Mouse (Mus musculus) MEL (cell line): Measurements from ENCODE around the gene Hic1. TPM values are rescaled to one million over a fixed set of nuclear protein-coding genes. Genes with fewer than 3 reads are reported as not detected.

Experiments
- DNase-seq: peaks from one replicate; pipeline ENCODE4 v3.0.0; 2011; ENCODE audit warnings: low read depth, low spot score
- H3K27ac ChIP-seq: 2 replicates; pipeline ENCODE4 v1.5.1; 2012; ENCODE audit warnings: low read depth, mild to moderate bottlenecking, control low read depth, low read length, moderate library complexity; ENCODE audit not compliant: control insufficient read depth
- H3K27me3 ChIP-seq, 2 experiments: fragments of 150-350 bp in 1 of 2; sonication (generic) in 1 of 2; 2 replicates each; pipeline ENCODE4 v1.6.1; 2012; ENCODE audit warnings: low read length in 2 of 2, mild to moderate bottlenecking in 2 of 2, improper control_type of control experiment in 1 of 2, moderate library complexity in 1 of 2; ENCODE audit not compliant: insufficient read depth in 2 of 2, control insufficient read depth in 1 of 2
- H3K36me3 ChIP-seq, 2 experiments: 2 replicates each; pipeline ENCODE4 v1.6.1; 2012 to 2014; ENCODE audit warnings: low read length in 2 of 2, improper control_type of control experiment in 1 of 2, inconsistent platforms in 1 of 2, mild to moderate bottlenecking in 1 of 2; ENCODE audit not compliant: insufficient read depth in 2 of 2, control insufficient read depth in 1 of 2
- H3K4me1 ChIP-seq, 2 experiments: fragments of 150-350 bp in 1 of 2; sonication (generic) in 1 of 2; 2 replicates each; pipeline ENCODE4 v1.6.1; 2012; ENCODE audit warnings: low read length in 2 of 2, improper control_type of control experiment in 1 of 2, mild to moderate bottlenecking in 1 of 2; ENCODE audit not compliant: insufficient read depth in 2 of 2, control insufficient read depth in 1 of 2
- H3K4me3 ChIP-seq, 2 experiments: fragments of 150-350 bp in 1 of 2; sonication (generic) in 1 of 2; 2 replicates each; pipeline ENCODE4 v1.5.1; 2012; ENCODE audit warnings: low read depth in 2 of 2, low read length in 2 of 2, mild to moderate bottlenecking in 2 of 2, moderate library complexity in 2 of 2, control low read depth in 1 of 2, improper control_type of control experiment in 1 of 2; ENCODE audit not compliant: control insufficient read depth in 1 of 2, insufficient read depth in 1 of 2
- H3K79me2 ChIP-seq: 2 replicates; pipeline ENCODE4 v1.6.1; 2012; ENCODE audit warnings: mild to moderate bottlenecking, low read length, moderate library complexity; ENCODE audit not compliant: control insufficient read depth, poor library complexity, insufficient read depth
- H3K9ac ChIP-seq: 2 replicates; pipeline ENCODE4 v1.6.1; 2012; ENCODE audit warnings: low read depth, mild to moderate bottlenecking, control low read depth, low read length, moderate library complexity; ENCODE audit not compliant: control insufficient read depth, poor library complexity, severe bottlenecking
- H3K9me3 ChIP-seq: fragments of 150-350 bp; sonication (generic); replicated peaks from 2 replicates; pipeline ENCODE4 v1.6.1; 2012; ENCODE audit warnings: mild to moderate bottlenecking, low read length, improper control_type of control experiment, moderate library complexity; ENCODE audit not compliant: insufficient read depth
- CHD1 ChIP-seq: IDR thresholded peaks from 2 replicates; pipeline ENCODE4 v1.6.1; 2012; ENCODE audit warnings: low read depth, mild to moderate bottlenecking, inconsistent platforms, low read length, improper control_type of control experiment
- CHD2 ChIP-seq: IDR thresholded peaks from 2 replicates; pipeline ENCODE4 v1.6.1; 2011; ENCODE audit warnings: low read length, improper control_type of control experiment
- E2F4 ChIP-seq: IDR thresholded peaks from 2 replicates; pipeline ENCODE4 v1.6.1; 2011; ENCODE audit warnings: low read depth, low read length, improper control_type of control experiment, borderline replicate concordance
- ELF1 ChIP-seq: IDR thresholded peaks from 2 replicates; pipeline ENCODE4 v1.6.1; 2014; ENCODE audit warnings: low read depth, mild to moderate bottlenecking, inconsistent platforms, low read length, improper control_type of control experiment, moderate library complexity
- EP300 ChIP-seq, 2 experiments: IDR thresholded peaks; 2 replicates each; pipeline ENCODE4 v1.6.1; 2011; ENCODE audit warnings: improper control_type of control experiment in 2 of 2, low read length in 2 of 2, low read depth in 1 of 2, mild to moderate bottlenecking in 1 of 2
- ETS1 ChIP-seq: IDR thresholded peaks from 2 replicates; pipeline ENCODE4 v1.6.1; 2012; ENCODE audit warnings: low read depth, mild to moderate bottlenecking, inconsistent platforms, low read length, improper control_type of control experiment, moderate library complexity
- GABPA ChIP-seq: IDR thresholded peaks from 2 replicates; pipeline ENCODE4 v1.6.1; 2012; ENCODE audit warnings: low read depth, mild to moderate bottlenecking, inconsistent platforms, low read length, improper control_type of control experiment, moderate library complexity
- GATA1 ChIP-seq: IDR thresholded peaks from 2 replicates; pipeline ENCODE4 v1.6.1; 2011; ENCODE audit warnings: low read depth, low read length, improper control_type of control experiment
- HCFC1 ChIP-seq: IDR thresholded peaks from 2 replicates; pipeline ENCODE4 v1.6.1; 2012; ENCODE audit warnings: low read depth, mild to moderate bottlenecking, inconsistent platforms, low read length, improper control_type of control experiment, moderate library complexity
- JUND ChIP-seq: IDR thresholded peaks from 2 replicates; pipeline ENCODE4 v1.6.1; 2011; ENCODE audit warnings: low read depth, mild to moderate bottlenecking, improper control_type of control experiment, low read length
- KAT2A ChIP-seq: conservative IDR thresholded peaks from 2 replicates; pipeline ENCODE4 v1.6.1; 2012; ENCODE audit warnings: low read depth, low read length, improper control_type of control experiment, inconsistent platforms
- MAFK ChIP-seq: IDR thresholded peaks from 2 replicates; pipeline ENCODE4 v1.6.1; 2011; ENCODE audit warnings: low read depth, mild to moderate bottlenecking, low read length, improper control_type of control experiment, borderline replicate concordance
- MAX ChIP-seq: IDR thresholded peaks from 2 replicates; pipeline ENCODE4 v1.6.1; 2011; ENCODE audit warnings: low read length, improper control_type of control experiment
- MAZ ChIP-seq: IDR thresholded peaks from 2 replicates; pipeline ENCODE4 v1.6.1; 2012; ENCODE audit warnings: low read depth, mild to moderate bottlenecking, inconsistent platforms, low read length, improper control_type of control experiment
- MEF2A ChIP-seq: IDR thresholded peaks from 2 replicates; pipeline ENCODE4 v1.6.1; 2014; ENCODE audit warnings: low read depth, mild to moderate bottlenecking, inconsistent platforms, low read length, improper control_type of control experiment; ENCODE audit not compliant: poor library complexity, insufficient replicate concordance, severe bottlenecking; ENCODE audit errors: extremely low read depth
- MXI1 ChIP-seq: IDR thresholded peaks from 2 replicates; pipeline ENCODE4 v1.6.1; 2011; ENCODE audit warnings: mild to moderate bottlenecking, low read depth, low read length, improper control_type of control experiment
- MYC ChIP-seq: IDR thresholded peaks from 2 replicates; pipeline ENCODE4 v1.6.1; 2011; ENCODE audit warnings: low read depth, mild to moderate bottlenecking, low read length, improper control_type of control experiment, moderate library complexity
- NELFE ChIP-seq: IDR thresholded peaks from 2 replicates; pipeline ENCODE4 v1.6.1; 2011; ENCODE audit warnings: low read depth, low read length, improper control_type of control experiment
- NRF1 ChIP-seq: IDR thresholded peaks from 2 replicates; pipeline ENCODE4 v1.6.1; 2014; ENCODE audit warnings: low read depth, mild to moderate bottlenecking, inconsistent platforms, low read length, improper control_type of control experiment, moderate library complexity; ENCODE audit not compliant: poor library complexity, insufficient read depth, severe bottlenecking
- POLR2A ChIP-seq, 2 experiments: IDR thresholded peaks; 2 replicates each; pipeline ENCODE4 v1.6.1; 2011 to 2012; ENCODE audit warnings: low read length in 2 of 2, mild to moderate bottlenecking in 2 of 2, control low read depth in 1 of 2, improper control_type of control experiment in 1 of 2, low read depth in 1 of 2, moderate library complexity in 1 of 2; ENCODE audit not compliant: control insufficient read depth in 1 of 2, insufficient read depth in 1 of 2, poor library complexity in 1 of 2
- POLR2AphosphoS2 ChIP-seq: IDR thresholded peaks from 2 replicates; pipeline ENCODE4 v1.6.1; 2011; ENCODE audit warnings: low read length, improper control_type of control experiment
- RAD21 ChIP-seq: IDR thresholded peaks from 2 replicates; pipeline ENCODE4 v1.6.1; 2011; ENCODE audit warnings: mild to moderate bottlenecking, low read depth, low read length, improper control_type of control experiment
- RCOR1 ChIP-seq: IDR thresholded peaks from 2 replicates; pipeline ENCODE4 v1.6.1; 2012; ENCODE audit warnings: low read depth, mild to moderate bottlenecking, inconsistent platforms, low read length, improper control_type of control experiment
- SIN3A ChIP-seq: IDR thresholded peaks from 2 replicates; pipeline ENCODE4 v1.6.1; 2012; ENCODE audit warnings: low read length, improper control_type of control experiment, inconsistent platforms
- SMC3 ChIP-seq: IDR thresholded peaks from 2 replicates; pipeline ENCODE4 v1.6.1; 2011; ENCODE audit warnings: low read depth, low read length, improper control_type of control experiment
- TAL1 ChIP-seq: IDR thresholded peaks from 2 replicates; pipeline ENCODE4 v1.6.1; 2012; ENCODE audit warnings: mild to moderate bottlenecking, inconsistent platforms, low read length, moderate library complexity, mixed read lengths
- TBP ChIP-seq: IDR thresholded peaks from 2 replicates; pipeline ENCODE4 v1.8.0; 2011; ENCODE audit warnings: low read depth, low read length, improper control_type of control experiment
- TCF12 ChIP-seq: IDR thresholded peaks from 2 replicates; pipeline ENCODE4 v1.6.1; 2014; ENCODE audit warnings: low read depth, mild to moderate bottlenecking, inconsistent platforms, low read length, improper control_type of control experiment, moderate library complexity
- UBTF ChIP-seq: IDR thresholded peaks from 2 replicates; pipeline ENCODE4 v1.6.1; 2012; ENCODE audit warnings: low read depth, mild to moderate bottlenecking, inconsistent platforms, low read length, improper control_type of control experiment, moderate library complexity, borderline replicate concordance; ENCODE audit not compliant: insufficient read depth
- USF1 ChIP-seq: IDR thresholded peaks from 2 replicates; pipeline ENCODE4 v1.6.1; 2014; ENCODE audit warnings: low read depth, mild to moderate bottlenecking, inconsistent platforms, low read length, improper control_type of control experiment, moderate library complexity
- USF2 ChIP-seq, 2 experiments: IDR thresholded peaks; 2 replicates each; pipeline ENCODE4 v1.6.1; 2011 to 2012; ENCODE audit warnings: improper control_type of control experiment in 2 of 2, low read length in 2 of 2, borderline replicate concordance in 1 of 2, inconsistent platforms in 1 of 2, low read depth in 1 of 2, mild to moderate bottlenecking in 1 of 2; ENCODE audit not compliant: insufficient read depth in 1 of 2
- ZC3H11A ChIP-seq: IDR thresholded peaks from 2 replicates; pipeline ENCODE4 v1.6.1; 2012; ENCODE audit warnings: low read depth, mild to moderate bottlenecking, inconsistent platforms, low read length, improper control_type of control experiment
- ZKSCAN1 ChIP-seq: IDR thresholded peaks from 2 replicates; pipeline ENCODE4 v1.6.1; 2012; ENCODE audit warnings: low read depth, mild to moderate bottlenecking, inconsistent platforms, low read length, improper control_type of control experiment, moderate library complexity
- ZMIZ1 ChIP-seq: IDR thresholded peaks from 2 replicates; pipeline ENCODE4 v1.6.1; 2012; ENCODE audit warnings: low read depth, mild to moderate bottlenecking, inconsistent platforms, low read length, improper control_type of control experiment, moderate library complexity
- ZNF384 ChIP-seq: IDR thresholded peaks from 2 replicates; pipeline ENCODE4 v1.6.1; 2012; ENCODE audit warnings: low read depth, mild to moderate bottlenecking, inconsistent platforms, low read length, improper control_type of control experiment
- polyA plus RNA-seq, 2 experiments: library from polyadenylated mRNA; stranded (reverse) in 1 of 2; unstranded in 1 of 2; fragments of >175 nt in 1 of 2; fragments of >200 nt in 1 of 2; gene quantifications; 2 replicates each; pipeline versions ENCODE4 v1.2.1 to v1.2.4; 2012; ENCODE audit warnings: low replicate concordance in 2 of 2, low read depth in 1 of 2; ENCODE audit not compliant: insufficient read length in 2 of 2, insufficient read depth in 1 of 2, missing spikeins in 1 of 2
- total RNA-seq: library from RNA; depleted of rRNA; stranded (reverse); fragments of 300-350 nt; gene quantifications from 2 replicates; pipeline ENCODE4 v1.2.3, GENCODE M21; 2012

The Hic1 gene
- total and polyA plus RNA-seq, 3 experiments = 18.2 to 18.8 TPM; not detected in 1

DNA sequence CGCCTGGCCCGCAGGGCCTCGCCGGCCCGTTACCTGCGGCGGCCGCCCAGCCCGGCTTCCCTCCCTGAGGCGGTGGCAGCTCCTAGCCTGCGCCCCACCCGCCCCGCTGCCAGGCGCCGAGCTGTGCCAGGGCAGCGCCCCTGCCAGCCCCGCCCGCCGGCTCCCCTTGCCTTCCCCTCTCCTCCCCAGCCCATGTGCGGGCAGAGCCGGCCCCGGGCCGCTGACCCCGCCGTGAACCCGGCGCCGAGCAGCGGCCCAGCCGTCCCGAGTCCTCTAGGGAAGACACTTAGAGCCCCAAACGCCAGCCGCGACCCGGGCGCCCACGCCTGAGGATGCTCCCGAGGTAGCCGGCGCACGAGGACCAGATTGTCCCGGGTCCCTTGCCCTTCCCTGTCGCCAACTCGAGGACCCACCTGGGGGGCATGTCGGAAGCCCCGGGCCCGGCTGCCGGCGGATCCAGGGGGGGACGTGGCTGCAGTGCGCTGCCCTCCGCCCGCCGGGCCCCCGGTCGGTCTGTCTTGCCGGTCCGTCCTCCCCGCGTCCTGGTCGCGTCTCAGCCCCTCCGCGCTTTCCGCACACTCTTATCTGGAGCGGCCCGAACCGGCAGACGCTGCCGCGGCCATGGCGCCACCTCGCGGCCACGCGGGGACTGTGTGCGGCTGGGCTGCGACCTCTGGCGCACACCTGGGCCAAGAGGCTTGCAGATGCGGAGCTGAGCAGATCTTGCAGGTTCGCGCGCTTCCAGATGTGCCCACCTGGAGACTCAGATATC, 543 bp downstream of the Hic1 start:
- Histone ChIP-seq H3K4me3 (peak overlapping the region; percentile 70 to 81), H3K9ac (peak overlapping the region; percentile 85), H3K9me3 (no peaks in the 10 kb centered on the region), H3K27ac (peak overlapping the region; percentile 97), H3K79me2 (peaks cover 32% of the 10 kb centered on the region), H3K4me1 (peaks cover 0 to 23% of the 10 kb centered on the region in 2 experiments; a peak in 2 of 4 replicates), H3K27me3 (no peaks in the 10 kb centered on the region), H3K36me3 (peaks cover 0 to 15% of the 10 kb centered on the region in 2 experiments; a peak in 2 of 4 replicates)
- DNase-seq = peak; percentile 97
- TF ChIP-seq ZC3H11A = peak; percentile 80
- no peak for TF ChIP-seq MAFK
- TF ChIP-seq ZKSCAN1 = no peak
- TF ChIP-seq ZNF384 = no peak
- TF ChIP-seq RCOR1 = no peak
- TF ChIP-seq EP300 (IDR thresholded peaks at IDR 0.05; ENCODE audit: low read depth in 1 of 2, low read length in 2 of 2) = peak in 1 of 2 experiments; percentile 56; a peak in 2 of 4 replicates
- TF ChIP-seq KAT2A = no peak
- 0 out of 2 replicates have a peak, but pooled peaks have one; percentile 36 for TF ChIP-seq HCFC1
- 0 out of 2 replicates have a peak, but pooled peaks have one; percentile 61 for TF ChIP-seq CHD1
- TF ChIP-seq MXI1 = 0 out of 2 replicates have a peak, but pooled peaks have one; percentile 56
- TF ChIP-seq MEF2A = no peak
- peak; percentile 32; the same call in 1 of the 2 replicates for TF ChIP-seq TAL1
- TF ChIP-seq TBP = no peak
- TF ChIP-seq RAD21 = peak; percentile 81
- no peak for TF ChIP-seq ELF1
- TF ChIP-seq MAZ = peak; percentile 73; the same call in 1 of the 2 replicates
- TF ChIP-seq CHD2 = no peak
- peak; percentile 53 to 74; a peak in 3 of 4 replicates for TF ChIP-seq POLR2A (IDR thresholded peaks at IDR 0.05; ENCODE audit: control insufficient read depth in 1 of 2, insufficient read depth in 1 of 2, low read depth in 1 of 2, low read length in 2 of 2, poor library complexity in 1 of 2)
- no peak for TF ChIP-seq USF2 (IDR thresholded peaks at IDR 0.05; ENCODE audit: borderline replicate concordance in 1 of 2, insufficient read depth in 1 of 2, low read depth in 1 of 2, low read length in 2 of 2)
- peak; percentile 63 for TF ChIP-seq NELFE
- peak; percentile 29; the same call in 1 of the 2 replicates for TF ChIP-seq NRF1
- peak; percentile 43 for TF ChIP-seq ETS1
- no peak; the same call in 1 of the 2 replicates for TF ChIP-seq E2F4
- peak; percentile 97 for TF ChIP-seq SMC3
- no peak; the same call in 1 of the 2 replicates for TF ChIP-seq MYC
- TF ChIP-seq JUND = no peak
- TF ChIP-seq GATA1 = peak; percentile 51; the same call in 1 of the 2 replicates
- TF ChIP-seq MAX = no peak; the same call in 1 of the 2 replicates
- TF ChIP-seq TCF12 = peak; percentile 73
- peak; percentile 87; the same call in 1 of the 2 replicates for TF ChIP-seq SIN3A
- no peak for TF ChIP-seq GABPA
- no peak for TF ChIP-seq USF1
- peak; percentile 78; the same call in 1 of the 2 replicates for TF ChIP-seq UBTF
- TF ChIP-seq ZMIZ1 = no peak
- no peak for TF ChIP-seq POLR2AphosphoS2
